Mouse (Mus musculus): Measurements from ENCODE around the gene Cd164.
A peak's percentile ranks its signal among the peaks of the same experiment; 100 is the strongest.

The Cd164 gene

GRCm38 (mm10) chr10:41504996-41505395 is 14.2 kb upstream of the Cd164 start:
- DNase-seq: no peak

DNA sequence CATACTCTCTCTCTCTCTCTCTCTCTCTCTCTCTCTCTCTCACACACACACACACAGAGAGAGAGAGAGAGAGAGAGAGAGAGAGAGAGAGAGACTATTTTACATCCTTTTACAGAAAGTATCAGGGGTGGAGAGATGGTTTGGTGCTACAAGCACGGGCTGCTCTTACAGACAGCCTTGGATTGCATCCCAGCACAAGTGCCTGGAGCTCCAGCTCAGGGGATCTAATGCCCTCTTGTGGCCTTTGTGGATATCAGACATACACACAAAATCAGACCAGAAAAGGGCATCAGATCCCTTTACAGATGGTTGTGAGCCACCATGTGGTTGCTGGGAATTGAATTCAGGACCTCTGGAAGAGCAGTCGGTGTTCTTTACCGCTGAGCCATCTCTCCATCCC is 13.8 kb upstream of the Cd164 start:
- peak; percentile 85 for DNase-seq

DNA sequence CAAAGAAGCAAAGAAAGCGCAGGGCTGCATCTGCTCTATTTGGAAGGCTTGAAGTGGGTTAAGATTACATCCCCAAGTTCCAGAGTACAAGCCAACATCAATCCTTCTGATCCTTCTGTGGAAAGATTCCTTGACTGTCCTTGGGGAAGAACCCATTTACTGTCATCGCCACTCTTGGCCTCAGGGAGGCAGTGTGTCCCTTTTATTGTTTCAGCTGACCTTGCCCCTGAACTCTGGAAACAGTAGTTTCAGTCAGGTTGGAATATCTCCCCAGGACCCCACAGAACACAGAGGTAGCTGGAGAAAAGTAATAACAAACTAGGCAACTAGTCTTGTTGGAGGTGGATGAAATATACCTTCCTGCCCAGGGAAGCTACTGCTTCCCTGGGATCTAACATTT is 10.1 kb upstream of the Cd164 start:
- no peak for DNase-seq

DNA sequence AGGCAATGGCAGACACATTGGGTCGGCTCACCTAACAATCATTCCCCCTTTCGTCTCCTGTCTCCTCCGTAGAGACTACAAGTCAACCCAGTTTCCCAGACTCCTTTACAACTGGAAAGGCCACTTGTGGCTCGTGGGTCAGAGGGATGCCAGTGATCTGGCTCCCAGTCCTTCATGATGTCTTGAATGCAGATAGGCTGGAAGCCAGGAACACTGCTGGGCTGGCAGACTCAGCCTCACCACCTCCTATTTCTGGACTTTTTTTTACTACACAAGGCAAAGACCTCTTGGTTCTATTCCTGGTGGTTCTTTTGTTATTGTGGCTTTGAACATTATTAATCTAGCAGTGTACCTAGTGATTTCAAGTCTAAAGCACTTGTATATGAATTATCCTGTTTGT is 4.9 kb upstream of the Cd164 start:
- no peak for DNase-seq

- DNase-seq: no peak
Observed at GRCm38 (mm10) chr10:41514921-41515320, 4.3 kb upstream of the Cd164 start.

DNA sequence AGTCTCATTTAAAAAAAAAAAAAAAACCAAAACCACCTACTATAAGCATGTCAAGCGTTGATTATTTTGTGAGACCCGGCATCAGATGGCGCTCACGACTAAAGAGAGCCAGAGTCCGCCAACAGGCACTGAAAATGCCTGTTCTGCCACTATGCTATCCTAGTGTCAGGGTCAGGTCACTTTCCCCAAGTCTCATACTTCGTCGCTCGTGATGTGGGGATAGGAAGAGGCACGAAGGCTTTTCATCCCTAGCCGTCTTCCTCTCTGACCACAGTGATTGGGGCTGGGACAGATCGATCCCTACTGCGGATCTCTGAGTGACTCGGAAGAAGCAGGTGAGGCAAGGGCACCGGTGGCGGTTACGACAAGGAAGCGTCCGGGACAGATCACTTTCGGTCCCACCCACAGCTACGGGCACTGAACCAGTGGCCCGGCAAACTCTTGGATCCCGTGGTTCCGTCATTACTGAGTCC is 670 bp upstream of the Cd164 start:
- DNase-seq: peak; percentile 77

GRCm38 (mm10) chr10:41519640-41520409 is 611 bp downstream of the Cd164 start:
- DNase-seq: peak; percentile 49

- DNase-seq: no peak
Observed at GRCm38 (mm10) chr10:41520410-41520673, 1.1 kb downstream of the Cd164 start.

DNA sequence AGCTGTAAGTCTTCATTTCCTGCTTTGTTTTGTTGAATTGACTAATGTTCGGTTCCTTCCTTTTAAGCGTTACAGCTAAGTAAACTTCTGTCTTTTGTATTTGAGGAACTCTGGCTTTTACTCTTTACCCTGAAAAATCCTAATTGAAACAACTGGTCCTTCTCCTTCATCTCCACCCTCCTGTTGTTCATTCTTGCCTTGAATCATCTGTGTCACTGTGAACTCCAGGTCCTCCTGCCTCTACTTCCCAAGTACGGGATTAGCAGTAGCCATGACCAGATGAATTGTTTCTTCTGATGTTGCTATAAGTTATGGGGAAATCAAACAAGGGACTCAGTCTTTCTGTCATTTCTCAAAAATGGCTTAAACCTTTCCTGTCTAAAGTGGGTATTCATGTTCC is 4.2 kb downstream of the Cd164 start:
- no peak for DNase-seq

DNA sequence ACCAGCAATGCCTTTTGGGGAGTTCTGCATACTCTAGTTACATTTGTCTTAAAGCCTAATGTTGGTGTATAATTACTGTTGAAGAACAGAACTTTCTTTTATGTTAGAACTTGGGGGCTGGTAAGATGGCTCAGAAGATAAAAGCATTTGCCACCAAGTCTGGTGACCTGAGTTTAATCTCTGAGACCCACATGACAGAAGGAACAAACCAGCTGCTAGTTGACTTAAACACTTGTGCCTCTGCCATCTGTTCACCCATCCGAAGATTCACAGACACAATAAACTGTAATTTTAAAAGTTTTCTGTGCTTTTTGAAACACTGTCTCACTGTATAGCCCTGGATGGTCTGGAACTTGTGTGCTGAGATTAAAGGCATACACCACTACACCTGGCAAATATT is 6.5 kb downstream of the Cd164 start:
- no peak for DNase-seq

GRCm38 (mm10) chr10:41529972-41530371 is 10.8 kb downstream of the Cd164 start:
- no peak for DNase-seq

- DNase-seq: no peak
Observed at GRCm38 (mm10) chr10:41535991-41536390, 16.8 kb downstream of the Cd164 start.

DNA sequence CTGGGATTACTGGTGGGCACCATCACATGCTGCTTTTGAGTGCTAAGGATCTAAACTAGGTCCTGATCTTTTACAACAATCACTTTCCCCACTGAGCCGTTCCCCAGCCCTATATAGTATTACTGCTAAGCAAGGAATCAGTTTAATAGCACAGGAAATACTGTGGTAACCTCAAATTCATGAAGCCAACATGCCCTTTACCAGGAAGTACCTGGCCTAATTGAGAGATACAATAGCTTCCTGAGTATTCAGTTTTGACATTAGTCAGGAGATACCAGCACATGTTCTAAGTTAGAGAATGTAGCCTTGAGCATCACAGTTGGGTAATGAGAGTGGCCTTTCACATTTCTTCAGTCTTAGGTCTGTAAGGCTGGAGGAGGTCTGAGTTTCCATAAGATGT is 17.5 kb downstream of the Cd164 start:
- DNase-seq: no peak

DNA sequence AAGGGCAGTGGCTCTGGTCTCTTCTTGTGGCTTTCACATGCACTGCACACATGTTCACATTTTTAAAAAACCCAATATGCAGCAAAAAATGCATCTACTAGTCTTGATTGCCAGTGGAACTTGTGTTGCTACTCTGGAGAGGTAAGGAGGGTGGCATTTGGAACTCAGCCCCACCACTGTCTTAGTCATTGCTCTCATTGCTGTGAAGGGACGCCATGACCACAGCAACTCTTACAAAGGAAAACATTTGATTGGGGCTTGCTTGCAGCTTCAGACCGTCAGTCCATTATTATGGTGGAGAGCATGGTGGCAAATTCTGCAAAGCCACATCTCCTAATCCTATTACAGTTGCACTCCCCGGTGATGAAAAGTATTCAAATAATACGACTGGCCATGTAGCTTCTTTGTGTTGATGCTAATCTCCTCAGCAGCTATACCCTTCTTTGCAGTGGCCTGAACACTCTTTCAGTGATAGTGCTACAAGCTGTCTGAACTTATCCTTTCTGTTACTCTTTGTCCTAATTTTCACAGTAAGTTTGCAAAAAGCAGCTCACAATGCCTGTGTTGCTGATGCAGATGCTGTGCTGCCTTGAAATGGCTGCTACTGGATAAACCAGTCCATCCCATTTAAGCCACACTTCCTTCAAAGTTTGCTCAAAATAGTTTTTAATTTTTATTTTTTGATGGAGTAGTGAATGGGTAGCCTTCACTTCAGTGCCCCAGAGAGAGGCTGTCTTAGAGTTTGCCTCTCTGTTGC is 18.2 kb downstream of the Cd164 start:
- DNase-seq: no peak

GRCm38 (mm10) chr10:41537983-41538330 is 18.7 kb downstream of the Cd164 start:
- no peak for DNase-seq

GRCm38 (mm10) chr10:41538986-41539385 is 19.8 kb downstream of the Cd164 start:
- no peak for DNase-seq

- no peak for DNase-seq
Observed at GRCm38 (mm10) chr10:41542057-41542456, 22.8 kb downstream of the Cd164 start.

- DNase-seq: no peak
Observed at GRCm38 (mm10) chr10:41543439-41543838, 24.2 kb downstream of the Cd164 start.

DNA sequence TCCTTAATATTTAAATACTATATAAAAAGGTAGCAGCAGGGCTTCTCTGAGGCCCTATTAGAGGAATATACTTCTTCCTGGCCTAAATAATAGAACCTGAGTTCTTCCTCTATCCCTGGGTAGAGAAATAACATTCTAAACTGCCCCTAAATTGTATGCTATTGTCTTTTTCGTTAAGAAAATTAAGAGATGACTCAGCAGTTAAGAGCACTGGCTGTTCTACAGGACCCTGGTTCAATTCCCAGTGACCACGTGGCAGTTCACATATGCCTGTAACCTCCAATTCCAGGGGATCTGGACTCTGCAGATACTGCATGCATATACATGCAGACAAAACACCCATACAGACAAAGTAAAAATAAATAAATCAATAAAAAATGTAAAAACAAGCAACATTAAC is 24.6 kb downstream of the Cd164 start:
- no peak for DNase-seq

- DNase-seq: no peak
Observed at GRCm38 (mm10) chr10:41544481-41545190, 25.4 kb downstream of the Cd164 start.

GRCm38 (mm10) chr10:41545224-41545755 is 26.1 kb downstream of the Cd164 start:
- DNase-seq: no peak

GRCm38 (mm10) chr10:41546396-41547165 is 27.4 kb downstream of the Cd164 start:
- DNase-seq: no peak

- DNase-seq: no peak
Observed at GRCm38 (mm10) chr10:41550711-41551110, 31.5 kb downstream of the Cd164 start.
